Mouse (Mus musculus): Measurements from ENCODE around the gene Plpp7. TPM values are rescaled to one million over a fixed set of nuclear protein-coding genes. Genes with fewer than 3 reads are reported as not detected.

The Plpp7 gene
- polyA plus RNA-seq, 1 experiment: 4.6 TPM

- Histone ChIP-seq H3K4me1 (ENCODE audit: control insufficient read depth, insufficient read depth, insufficient read length, low read length) (no peaks in the 10 kb centered on the region; the same call in 1 of the 2 replicates), H3K4me3 (ENCODE audit: insufficient read depth, low read depth, low read length) (no peak overlapping the region), H3K27ac (replicated peaks; ENCODE audit: low read depth, low read length) (no peak overlapping the region)
Observed at GRCm38 (mm10) chr2:32131866-32132566, 36.7 kb downstream of the Plpp7 start.

GRCm38 (mm10) chr2:32132567-32132992 is 37.3 kb downstream of the Plpp7 start:
- H3K27ac ChIP-seq (replicated peaks; ENCODE audit: low read depth, low read length): no peak overlapping the region
- no peaks in the 10 kb centered on the region; the same call in 1 of the 2 replicates for H3K4me1 ChIP-seq (ENCODE audit: control insufficient read depth, insufficient read depth, insufficient read length, low read length)

GRCm38 (mm10) chr2:32134039-32134438 is 38.7 kb downstream of the Plpp7 start:
- H3K27ac ChIP-seq (replicated peaks; ENCODE audit: low read depth, low read length): no peak overlapping the region
- H3K4me1 ChIP-seq (ENCODE audit: control insufficient read depth, insufficient read depth, insufficient read length, low read length): no peaks in the 10 kb centered on the region; the same call in 1 of the 2 replicates
- no peak overlapping the region for H3K4me3 ChIP-seq (ENCODE audit: insufficient read depth, low read depth, low read length)

More at GRCm38 (mm10) chr2:32132567-32132992, 37.3 kb downstream of the Plpp7 start:
- H3K4me3 ChIP-seq (ENCODE audit: insufficient read depth, low read depth, low read length): no peak overlapping the region

- Histone ChIP-seq H3K27ac (replicated peaks; ENCODE audit: low read depth, low read length) (peak overlapping the region; percentile 86), H3K4me3 (ENCODE audit: insufficient read depth, low read depth, low read length) (peak overlapping the region; percentile 86), H3K4me1 (ENCODE audit: control insufficient read depth, insufficient read depth, insufficient read length, low read length) (no peaks in the 10 kb centered on the region)
Observed at GRCm38 (mm10) chr2:32137667-32138266, 42.4 kb downstream of the Plpp7 start.

- Histone ChIP-seq H3K4me3 (ENCODE audit: insufficient read depth, low read depth, low read length) (no peak overlapping the region), H3K27ac (replicated peaks; ENCODE audit: low read depth, low read length) (no peak overlapping the region), H3K4me1 (ENCODE audit: control insufficient read depth, insufficient read depth, insufficient read length, low read length) (no peaks in the 10 kb centered on the region)
Observed at GRCm38 (mm10) chr2:32139377-32139776, 44.0 kb downstream of the Plpp7 start.

- Histone ChIP-seq H3K4me1 (ENCODE audit: control insufficient read depth, insufficient read depth, insufficient read length, low read length) (no peaks in the 10 kb centered on the region), H3K27ac (replicated peaks; ENCODE audit: low read depth, low read length) (0 out of 2 replicates have a peak overlapping the region, but pooled peaks have one; percentile 34), H3K4me3 (ENCODE audit: insufficient read depth, low read depth, low read length) (no peak overlapping the region)
Observed at GRCm38 (mm10) chr2:32140498-32140934, 45.2 kb downstream of the Plpp7 start.

GRCm38 (mm10) chr2:32141602-32142001 is 46.3 kb downstream of the Plpp7 start:
- H3K4me3 ChIP-seq (ENCODE audit: insufficient read depth, low read depth, low read length): no peak overlapping the region
- no peaks in the 10 kb centered on the region for H3K4me1 ChIP-seq (ENCODE audit: control insufficient read depth, insufficient read depth, insufficient read length, low read length)
- no peak overlapping the region for H3K27ac ChIP-seq (replicated peaks; ENCODE audit: low read depth, low read length)

GRCm38 (mm10) chr2:32142368-32142767 is 47.0 kb downstream of the Plpp7 start:
- H3K4me1 ChIP-seq (ENCODE audit: control insufficient read depth, insufficient read depth, insufficient read length, low read length): no peaks in the 10 kb centered on the region
- H3K4me3 ChIP-seq (ENCODE audit: insufficient read depth, low read depth, low read length): no peak overlapping the region
- H3K27ac ChIP-seq (replicated peaks; ENCODE audit: low read depth, low read length): no peak overlapping the region

GRCm38 (mm10) chr2:32144633-32145032 is 49.3 kb downstream of the Plpp7 start:
- Histone ChIP-seq H3K27ac (replicated peaks; ENCODE audit: low read depth, low read length) (no peak overlapping the region), H3K4me3 (ENCODE audit: insufficient read depth, low read depth, low read length) (no peak overlapping the region), H3K4me1 (ENCODE audit: control insufficient read depth, insufficient read depth, insufficient read length, low read length) (no peaks in the 10 kb centered on the region)

GRCm38 (mm10) chr2:32146617-32147162 is 51.4 kb downstream of the Plpp7 start:
- H3K27ac ChIP-seq (replicated peaks; ENCODE audit: low read depth, low read length): no peak overlapping the region
- H3K4me1 ChIP-seq (ENCODE audit: control insufficient read depth, insufficient read depth, insufficient read length, low read length): no peaks in the 10 kb centered on the region

GRCm38 (mm10) chr2:32150135-32150534 is 54.8 kb downstream of the Plpp7 start:
- Histone ChIP-seq H3K4me3 (ENCODE audit: insufficient read depth, low read depth, low read length) (no peak overlapping the region; the same call in 1 of the 2 replicates), H3K4me1 (ENCODE audit: control insufficient read depth, insufficient read depth, insufficient read length, low read length) (peaks cover 19% of the 10 kb centered on the region), H3K27ac (replicated peaks; ENCODE audit: low read depth, low read length) (no peak overlapping the region)

More at GRCm38 (mm10) chr2:32146617-32147162, 51.4 kb downstream of the Plpp7 start:
- no peak overlapping the region for H3K4me3 ChIP-seq (ENCODE audit: insufficient read depth, low read depth, low read length)

GRCm38 (mm10) chr2:32150562-32150923 is 55.2 kb downstream of the Plpp7 start:
- Histone ChIP-seq H3K27ac (replicated peaks; ENCODE audit: low read depth, low read length) (0 out of 2 replicates have a peak overlapping the region, but pooled peaks have one; percentile 64), H3K4me3 (ENCODE audit: insufficient read depth, low read depth, low read length) (peak overlapping the region; percentile 58), H3K4me1 (ENCODE audit: control insufficient read depth, insufficient read depth, insufficient read length, low read length) (peaks cover 22% of the 10 kb centered on the region)

- Histone ChIP-seq H3K4me1 (ENCODE audit: control insufficient read depth, insufficient read depth, insufficient read length, low read length) (peaks cover 25% of the 10 kb centered on the region), H3K4me3 (ENCODE audit: insufficient read depth, low read depth, low read length) (peak within 1 kb of the TSS; percentile 78), H3K27ac (replicated peaks; ENCODE audit: low read depth, low read length) (peak within 1 kb of the TSS; percentile 64)
Observed at GRCm38 (mm10) chr2:32150924-32151659, 55.8 kb downstream of the Plpp7 start, which contains the start of gene Prrc2b. TSS of gene Prrc2b (plus strand) at chr2:32151082.

- H3K4me3 ChIP-seq (ENCODE audit: insufficient read depth, low read depth, low read length): peak overlapping the region; percentile 78
- peak overlapping the region; percentile 62 for H3K27ac ChIP-seq (replicated peaks; ENCODE audit: low read depth, low read length)
- H3K4me1 ChIP-seq (ENCODE audit: control insufficient read depth, insufficient read depth, insufficient read length, low read length): peaks cover 28% of the 10 kb centered on the region
Observed at GRCm38 (mm10) chr2:32151660-32152366, 56.5 kb downstream of the Plpp7 start.
